Mouse (Mus musculus): ENCODE measurements around the gene Ostm1. TPM values are rescaled to one million over a fixed set of nuclear protein-coding genes. Genes with fewer than 3 reads are reported as not detected.

The Ostm1 gene
- polyA plus RNA-seq (2012; fragmentation: generic; extraction: Trizol), result 7.7 TPM
- long read RNA-seq, experiment 1, transcript Ostm1-201 (6 exons, 3,006 nt), result major isoform, 28 of 33 reads
- long read RNA-seq, experiment 1, partial matches to known transcripts, result 1 of 33 reads
- long read RNA-seq, experiment 1, other reads (novel, unspliced or antisense), result 4 of 33 reads
- long read RNA-seq, experiment 2, transcript Ostm1-201 (6 exons, 3,006 nt), result major isoform, 178 of 184 reads
- long read RNA-seq, experiment 2, partial matches to known transcripts, result 0 of 184 reads
- long read RNA-seq, experiment 2, other reads (novel, unspliced or antisense), result 6 of 184 reads

DNA sequence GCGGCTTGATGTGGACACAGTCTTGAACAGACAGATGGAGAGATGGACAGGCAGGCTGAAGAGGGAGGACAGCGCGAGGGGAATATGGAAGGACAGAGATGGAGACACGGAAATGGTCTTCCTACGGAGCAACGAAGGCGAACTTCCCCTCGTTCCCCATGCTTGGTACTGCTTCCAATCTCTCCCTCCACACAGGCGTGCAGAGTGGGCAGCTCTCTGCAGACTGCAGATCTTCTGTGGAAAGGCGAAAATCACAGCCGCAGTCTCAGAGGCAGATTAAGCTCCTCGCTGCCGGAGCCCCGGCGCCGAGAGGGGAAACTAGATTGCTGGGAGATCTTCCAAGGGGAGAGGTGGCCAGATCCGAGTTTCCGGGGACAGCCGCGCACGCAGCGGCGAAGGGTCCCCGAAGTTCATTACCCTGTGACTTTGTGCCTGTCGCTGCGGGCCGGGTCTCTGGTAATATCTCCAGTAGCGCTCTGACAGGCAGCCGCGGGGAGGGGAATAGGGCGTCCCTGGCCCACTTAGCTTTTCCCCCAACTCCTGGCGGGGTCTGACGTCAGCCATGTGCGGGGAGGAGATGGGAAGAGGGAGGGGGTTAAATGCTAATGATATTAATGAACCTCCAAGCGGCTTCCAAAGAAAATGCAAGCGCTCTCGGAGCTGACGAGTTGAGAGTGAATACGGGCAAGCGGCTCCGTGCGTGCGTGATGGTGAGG, at the start of gene Ostm1, which contains the start of gene Nr2e1:
Gene Ostm1 (plus strand): TSS at position 666 of the 716 bp plus-strand sequence.
Gene Nr2e1 (minus strand): TSS at position 476 of the 716 bp plus-strand sequence.
- peaks cover 97% of the 10 kb centered on the region for H3K27me3 ChIP-seq (ENCODE audit: control insufficient read depth, insufficient read depth, insufficient read length)
- H3K79me2 ChIP-seq (ENCODE audit: control insufficient read depth, insufficient read depth), result no peaks in the 10 kb centered on the region
- no peak within 1 kb of the TSS for H3K4me3 ChIP-seq (ENCODE audit: insufficient read depth, poor library complexity, severe bottlenecking)
- H3ac ChIP-seq (ENCODE audit: control insufficient read depth, insufficient read length, low read depth), result no peak within 1 kb of the TSS
- H3K36me3 ChIP-seq (ENCODE audit: control insufficient read depth, insufficient read depth), result no peaks in the 10 kb centered on the region
- no peaks in the 10 kb centered on the region for H3K79me3 ChIP-seq (ENCODE audit: low read depth)
- TF ChIP-seq FOSL1 (IDR thresholded peaks at IDR 0.05; ENCODE audit: insufficient read depth, low read length, poor library complexity, severe bottlenecking), result no peak
- TF ChIP-seq USF1 (IDR thresholded peaks at IDR 0.05; ENCODE audit: low read depth), result no peak
- no peak for TF ChIP-seq MYOG (IDR thresholded peaks at IDR 0.05; ENCODE audit: control insufficient read depth, extremely low read depth, insufficient read length)
- TF ChIP-seq MYOD1 (IDR thresholded peaks at IDR 0.05; ENCODE audit: control insufficient read depth, insufficient read length, low read depth), result no peak

- peaks cover 61% of the 10 kb centered on the region for H3K36me3 ChIP-seq (ENCODE audit: control insufficient read depth, insufficient read depth)
Measured at GRCm38 (mm10) chr10:42533836-42534453, 49.7 kb upstream of the Ostm1 start.

GRCm38 (mm10) chr10:42537571-42538316, 45.9 kb upstream of the Ostm1 start:
- Histone ChIP-seq H3K79me3 (ENCODE audit: low read depth) (peaks cover 2% of the 10 kb centered on the region), H3K4me3 (ENCODE audit: insufficient read depth, poor library complexity, severe bottlenecking) (no peak overlapping the region), H3K36me3 (ENCODE audit: control insufficient read depth, insufficient read depth) (peaks cover 36% of the 10 kb centered on the region), H3K27me3 (ENCODE audit: control insufficient read depth, insufficient read depth, insufficient read length) (no peaks in the 10 kb centered on the region), H3K79me2 (ENCODE audit: control insufficient read depth, insufficient read depth) (peaks cover 5% of the 10 kb centered on the region), H3ac (ENCODE audit: control insufficient read depth, insufficient read length, low read depth) (no peak overlapping the region)
- TF ChIP-seq FOSL1 (IDR thresholded peaks at IDR 0.05; ENCODE audit: insufficient read depth, low read length, poor library complexity, severe bottlenecking) (no peak), MAX (IDR thresholded peaks at IDR 0.05) (no peak), CTCF (IDR thresholded peaks at IDR 0.05; ENCODE audit: control insufficient read depth, insufficient read depth, insufficient read length) (no peak), USF1 (IDR thresholded peaks at IDR 0.05; ENCODE audit: low read depth) (no peak), MYOD1 (IDR thresholded peaks at IDR 0.05; ENCODE audit: control insufficient read depth, insufficient read length, low read depth) (no peak), MYOG (IDR thresholded peaks at IDR 0.05; ENCODE audit: control insufficient read depth, extremely low read depth, insufficient read length) (no peak), CEBPB (IDR thresholded peaks at IDR 0.05; ENCODE audit: low read depth) (no peak)

More at GRCm38 (mm10) chr10:42533836-42534453, 49.7 kb upstream of the Ostm1 start:
- peaks cover 7% of the 10 kb centered on the region for H3K79me3 ChIP-seq (ENCODE audit: low read depth)
- peaks cover 32% of the 10 kb centered on the region for H3K79me2 ChIP-seq (ENCODE audit: control insufficient read depth, insufficient read depth)
- H3ac ChIP-seq (ENCODE audit: control insufficient read depth, insufficient read length, low read depth), result no peak overlapping the region
- no peak overlapping the region for H3K4me3 ChIP-seq (ENCODE audit: insufficient read depth, poor library complexity, severe bottlenecking)
- no peaks in the 10 kb centered on the region for H3K27me3 ChIP-seq (ENCODE audit: control insufficient read depth, insufficient read depth, insufficient read length)
- TF ChIP-seq MYOD1 (IDR thresholded peaks at IDR 0.05; ENCODE audit: control insufficient read depth, insufficient read length, low read depth) (no peak), FOSL1 (IDR thresholded peaks at IDR 0.05; ENCODE audit: insufficient read depth, low read length, poor library complexity, severe bottlenecking) (no peak), MAX (IDR thresholded peaks at IDR 0.05) (no peak), USF1 (IDR thresholded peaks at IDR 0.05; ENCODE audit: low read depth) (no peak), CTCF (IDR thresholded peaks at IDR 0.05; ENCODE audit: control insufficient read depth, insufficient read depth, insufficient read length) (no peak), MYOG (IDR thresholded peaks at IDR 0.05; ENCODE audit: control insufficient read depth, extremely low read depth, insufficient read length) (no peak), CEBPB (IDR thresholded peaks at IDR 0.05; ENCODE audit: low read depth) (no peak)

DNA sequence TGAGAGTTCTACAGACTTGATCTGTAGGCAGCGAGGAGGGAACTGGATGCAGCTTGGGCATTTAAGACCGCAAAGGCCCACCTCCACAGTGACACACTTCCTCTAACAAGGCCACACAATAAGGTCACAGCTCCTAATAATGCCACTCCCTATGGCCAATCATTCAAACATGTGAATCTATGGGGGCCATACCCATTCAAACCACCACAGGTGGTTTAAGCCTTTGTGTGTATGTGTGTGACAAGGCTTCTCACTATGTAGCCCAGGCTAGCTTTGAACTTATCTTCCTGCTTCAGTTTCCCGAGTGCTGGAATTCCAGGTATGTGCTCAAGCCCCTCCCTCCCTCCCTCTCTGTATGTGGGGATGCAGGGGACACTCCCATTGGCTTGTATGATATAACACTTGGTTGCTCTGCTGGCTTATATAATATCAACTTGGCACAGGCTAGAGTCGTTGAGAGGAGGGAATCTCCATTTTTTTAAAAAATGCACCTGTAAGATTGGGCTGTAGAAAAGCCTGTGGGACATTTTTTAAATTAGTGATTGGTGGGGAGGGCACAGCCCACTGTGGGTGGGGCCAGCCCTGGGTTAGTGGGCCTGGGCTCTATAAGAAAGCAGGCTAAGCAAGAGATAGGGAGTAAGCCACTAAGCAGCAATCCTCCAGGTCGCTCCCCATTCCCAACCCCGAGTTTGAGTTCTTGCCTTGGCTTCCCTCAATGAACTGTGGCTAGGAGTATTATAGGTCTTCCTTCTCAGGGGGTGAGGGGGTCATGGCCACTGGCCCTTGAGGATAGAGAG, 37.7 kb upstream of the Ostm1 start:
- no peaks in the 10 kb centered on the region for H3K36me3 ChIP-seq (ENCODE audit: control insufficient read depth, insufficient read depth)
- H3K27me3 ChIP-seq (ENCODE audit: control insufficient read depth, insufficient read depth, insufficient read length), result peaks cover 3% of the 10 kb centered on the region
- no peaks in the 10 kb centered on the region for H3K79me3 ChIP-seq (ENCODE audit: low read depth)

More for the DNA sequence above, 37.7 kb upstream of the Ostm1 start:
- H3K79me2 ChIP-seq (ENCODE audit: control insufficient read depth, insufficient read depth), result no peaks in the 10 kb centered on the region
- no peak for TF ChIP-seq USF1 (IDR thresholded peaks at IDR 0.05; ENCODE audit: low read depth)
- TF ChIP-seq MAX (IDR thresholded peaks at IDR 0.05), result no peak
- TF ChIP-seq MYOG (IDR thresholded peaks at IDR 0.05; ENCODE audit: control insufficient read depth, extremely low read depth, insufficient read length), result no peak
- TF ChIP-seq FOSL1 (IDR thresholded peaks at IDR 0.05; ENCODE audit: insufficient read depth, low read length, poor library complexity, severe bottlenecking), result no peak
- TF ChIP-seq MYOD1 (IDR thresholded peaks at IDR 0.05; ENCODE audit: control insufficient read depth, insufficient read length, low read depth), result no peak
- TF ChIP-seq CEBPB (IDR thresholded peaks at IDR 0.05; ENCODE audit: low read depth), result no peak
- TF ChIP-seq CTCF (IDR thresholded peaks at IDR 0.05; ENCODE audit: control insufficient read depth, insufficient read depth, insufficient read length), result no peak
- no peak overlapping the region for H3K4me3 ChIP-seq (ENCODE audit: insufficient read depth, poor library complexity, severe bottlenecking)
- no peak overlapping the region for H3ac ChIP-seq (ENCODE audit: control insufficient read depth, insufficient read length, low read depth)
